Mouse (Mus musculus) bone marrow, adult 2 months (tissue): ENCODE results near the gene Stag3.

Source experiments
- CTCF ChIP-seq: fragments of 200-500 bp; IDR thresholded peaks from 2 replicates; pipeline ENCODE4 v1.5.1; 2011; ENCODE audit warnings: low read length, control low read depth; ENCODE audit not compliant: control insufficient read depth, insufficient read depth
- POLR2A ChIP-seq: fragments of 200-500 bp; IDR thresholded peaks from 2 replicates; pipeline ENCODE4 v1.6.1; 2011; ENCODE audit warnings: low read depth, mild to moderate bottlenecking, control low read depth, low read length, borderline replicate concordance; ENCODE audit not compliant: control insufficient read depth

GRCm38 (mm10) chr5:138275216-138276050 lies 4.6 kb upstream of the Stag3 start:
- TF ChIP-seq POLR2A, result no peak
- TF ChIP-seq CTCF, result no peak
